Mouse (Mus musculus): ENCODE measurements around the gene Crmp1. TPM values are rescaled to one million over a fixed set of nuclear protein-coding genes. Genes with fewer than 3 reads are reported as not detected.
A peak's percentile ranks its signal among the peaks of the same experiment; 100 is the strongest.

Gene Crmp1
- total RNA-seq (2014; rRNA removed; ENCODE audit: low replicate concordance) (5.2 and 5.5 TPM in 2 replicates), polyA plus RNA-seq (2015; fragmentation: Nextera tagmentation; extraction: Ambion mirVana) (1.9 and 2.0 TPM in 2 replicates)

GRCm38 (mm10) chr5:37241651-37242151 is at the start of gene Crmp1:
Gene Crmp1, plus strand, starts transcription at chr5:37241940.
- 0 out of 2 replicates have a peak, but pooled peaks have one; percentile 10 for ATAC-seq (ENCODE audit: insufficient read depth, low read depth)
- Histone ChIP-seq H3K4me3 (ENCODE audit: low read depth, low read length) (peak within 1 kb of the TSS; percentile 34), H3K9ac (replicated peaks; ENCODE audit: low read depth, low read length) (no peak within 1 kb of the TSS), H3K27ac (ENCODE audit: low read depth) (no peak within 1 kb of the TSS), H3K4me2 (ENCODE audit: low read depth, low read length) (peak within 1 kb of the TSS; percentile 53), H3K9me3 (replicated peaks; ENCODE audit: control insufficient read depth, low read length) (no peaks in the 10 kb centered on the region), H3K4me1 (ENCODE audit: control insufficient read depth, insufficient read depth) (0 out of 2 replicates have a peak, but pooled peaks cover 8% of the 10 kb centered on the region), H3K27me3 (ENCODE audit: control insufficient read depth, insufficient read depth, low read length) (peaks cover 75% of the 10 kb centered on the region), H3K36me3 (replicated peaks; ENCODE audit: control insufficient read depth, insufficient read depth, low read length) (no peaks in the 10 kb centered on the region)
- DNase-seq (ENCODE audit: low spot score), result no peak
- no peak for TF ChIP-seq EP300 (IDR thresholded peaks at IDR 0.05; ENCODE audit: low read depth)
- TF ChIP-seq CTCF (IDR thresholded peaks at IDR 0.05; ENCODE audit: low read depth), result no peak
- WGBS, result under 1% methylated on average over 51 of the region's 56 CpGs

GRCm38 (mm10) chr5:37196196-37196595 is 45.5 kb upstream of the Crmp1 start:
- Histone ChIP-seq H3K27me3 (ENCODE audit: control insufficient read depth, insufficient read depth, low read length) (no peaks in the 10 kb centered on the region), H3K4me2 (ENCODE audit: low read depth, low read length) (no peak overlapping the region), H3K4me1 (ENCODE audit: control insufficient read depth, insufficient read depth) (peaks cover 4% of the 10 kb centered on the region; the same call in 1 of the 2 replicates)

GRCm38 (mm10) chr5:37196666-37197250 is 45.0 kb upstream of the Crmp1 start:
- TF ChIP-seq CTCF (IDR thresholded peaks at IDR 0.05; ENCODE audit: low read depth), result no peak
- TF ChIP-seq EP300 (IDR thresholded peaks at IDR 0.05; ENCODE audit: low read depth), result no peak
- Histone ChIP-seq H3K4me2 (ENCODE audit: low read depth, low read length) (no peak overlapping the region), H3K27ac (ENCODE audit: low read depth) (no peak overlapping the region), H3K9ac (replicated peaks; ENCODE audit: low read depth, low read length) (no peak overlapping the region), H3K4me1 (ENCODE audit: control insufficient read depth, insufficient read depth) (peaks cover 4% of the 10 kb centered on the region; the same call in 1 of the 2 replicates), H3K9me3 (replicated peaks; ENCODE audit: control insufficient read depth, low read length) (no peaks in the 10 kb centered on the region), H3K4me3 (ENCODE audit: low read depth, low read length) (no peak overlapping the region), H3K27me3 (ENCODE audit: control insufficient read depth, insufficient read depth, low read length) (no peaks in the 10 kb centered on the region), H3K36me3 (replicated peaks; ENCODE audit: control insufficient read depth, insufficient read depth, low read length) (no peaks in the 10 kb centered on the region)
- ATAC-seq (ENCODE audit: insufficient read depth, low read depth) (no peak), DNase-seq (ENCODE audit: low spot score) (no peak)
- WGBS, result 59% methylated on average over 10 of the region's 10 CpGs

More at GRCm38 (mm10) chr5:37196196-37196595, 45.5 kb upstream of the Crmp1 start:
- DNase-seq (ENCODE audit: low spot score), result no peak
- TF ChIP-seq EP300 (IDR thresholded peaks at IDR 0.05; ENCODE audit: low read depth) (no peak), CTCF (IDR thresholded peaks at IDR 0.05; ENCODE audit: low read depth) (no peak)
- Histone ChIP-seq H3K4me3 (ENCODE audit: low read depth, low read length) (no peak overlapping the region), H3K27ac (ENCODE audit: low read depth) (no peak overlapping the region), H3K36me3 (replicated peaks; ENCODE audit: control insufficient read depth, insufficient read depth, low read length) (no peaks in the 10 kb centered on the region), H3K9ac (replicated peaks; ENCODE audit: low read depth, low read length) (no peak overlapping the region), H3K9me3 (replicated peaks; ENCODE audit: control insufficient read depth, low read length) (no peaks in the 10 kb centered on the region)
- WGBS, result 82% methylated on average over 8 of the region's 8 CpGs
- no peak for ATAC-seq (ENCODE audit: insufficient read depth, low read depth)

GRCm38 (mm10) chr5:37197423-37197822 is 44.3 kb upstream of the Crmp1 start:
- TF ChIP-seq EP300 (IDR thresholded peaks at IDR 0.05; ENCODE audit: low read depth) (no peak), CTCF (IDR thresholded peaks at IDR 0.05; ENCODE audit: low read depth) (no peak)
- DNase-seq (ENCODE audit: low spot score) (no peak), ATAC-seq (ENCODE audit: insufficient read depth, low read depth) (no peak)
- Histone ChIP-seq H3K4me3 (ENCODE audit: low read depth, low read length) (no peak overlapping the region), H3K9ac (replicated peaks; ENCODE audit: low read depth, low read length) (no peak overlapping the region), H3K27ac (ENCODE audit: low read depth) (no peak overlapping the region), H3K36me3 (replicated peaks; ENCODE audit: control insufficient read depth, insufficient read depth, low read length) (no peaks in the 10 kb centered on the region), H3K4me1 (ENCODE audit: control insufficient read depth, insufficient read depth) (peaks cover 4% of the 10 kb centered on the region; the same call in 1 of the 2 replicates), H3K27me3 (ENCODE audit: control insufficient read depth, insufficient read depth, low read length) (no peaks in the 10 kb centered on the region), H3K4me2 (ENCODE audit: low read depth, low read length) (no peak overlapping the region), H3K9me3 (replicated peaks; ENCODE audit: control insufficient read depth, low read length) (no peaks in the 10 kb centered on the region)
- WGBS, result 75% methylated on average over 3 of the region's 3 CpGs

- no peaks in the 10 kb centered on the region for H3K27me3 ChIP-seq (ENCODE audit: control insufficient read depth, insufficient read depth, low read length)
- no peak overlapping the region for H3K27ac ChIP-seq (ENCODE audit: low read depth)
- no peak overlapping the region for H3K4me2 ChIP-seq (ENCODE audit: low read depth, low read length)
- H3K36me3 ChIP-seq (replicated peaks; ENCODE audit: control insufficient read depth, insufficient read depth, low read length), result no peaks in the 10 kb centered on the region
- TF ChIP-seq EP300 (IDR thresholded peaks at IDR 0.05; ENCODE audit: low read depth), result no peak
- no peak for TF ChIP-seq CTCF (IDR thresholded peaks at IDR 0.05; ENCODE audit: low read depth)
- 23% methylated on average over 2 of the region's 2 CpGs for WGBS
- H3K4me3 ChIP-seq (ENCODE audit: low read depth, low read length), result no peak overlapping the region
- peak; percentile 9 for DNase-seq (ENCODE audit: low spot score)
- H3K9ac ChIP-seq (replicated peaks; ENCODE audit: low read depth, low read length), result no peak overlapping the region
- H3K4me1 ChIP-seq (ENCODE audit: control insufficient read depth, insufficient read depth), result peaks cover 4% of the 10 kb centered on the region; the same call in 1 of the 2 replicates
- no peaks in the 10 kb centered on the region for H3K9me3 ChIP-seq (replicated peaks; ENCODE audit: control insufficient read depth, low read length)
- no peak for ATAC-seq (ENCODE audit: insufficient read depth, low read depth)
Measured at GRCm38 (mm10) chr5:37198011-37198688, 43.6 kb upstream of the Crmp1 start.
